Mouse (Mus musculus) right cerebral cortex, postnatal 25 days (tissue): ENCODE measurements around the gene Fbxo39.
"Not testable (repeated sequence)": the region's sequence is repeated elsewhere in the genome, so short reads cannot be mapped to it uniquely, and the experiment has no call there.

Source experiments
- DNase-seq: peaks from one replicate; pipeline ENCODE4 v3.0.0; 2022

Fbxo39 gene

GRCm38 (mm10) chr11:72318026-72318425 lies 3.8 kb downstream of the Fbxo39 start:
- no peak for DNase-seq

GRCm38 (mm10) chr11:72324431-72324830 lies 10.2 kb downstream of the Fbxo39 start:
- no peak for DNase-seq

- DNase-seq, result no peak
Observed at GRCm38 (mm10) chr11:72325701-72326100, 11.5 kb downstream of the Fbxo39 start.

GRCm38 (mm10) chr11:72332951-72333667 lies 18.9 kb downstream of the Fbxo39 start:
- peak; percentile 51 for DNase-seq

DNA sequence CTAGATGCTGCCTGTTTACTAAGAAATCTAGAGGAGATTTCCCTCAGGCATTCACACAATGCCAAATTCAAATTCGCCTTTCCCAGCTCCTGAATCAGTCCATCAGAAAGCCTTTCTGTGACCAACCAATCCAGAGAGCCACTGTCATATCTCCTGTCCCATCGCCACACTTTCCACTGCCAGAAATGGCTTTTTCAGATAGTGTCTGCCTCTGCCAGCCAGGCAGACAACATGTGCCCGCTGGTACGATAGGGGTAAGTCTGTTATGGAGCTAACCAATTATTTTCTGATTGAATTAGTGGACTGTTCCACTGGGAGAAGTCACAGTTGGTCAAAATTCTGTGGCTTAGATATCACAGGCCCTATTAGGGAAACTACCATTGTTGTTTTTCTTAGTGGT lies 20.4 kb downstream of the Fbxo39 start:
- DNase-seq, result no peak

- DNase-seq, result no peak
Observed at GRCm38 (mm10) chr11:72336726-72337125, 22.5 kb downstream of the Fbxo39 start.

DNA sequence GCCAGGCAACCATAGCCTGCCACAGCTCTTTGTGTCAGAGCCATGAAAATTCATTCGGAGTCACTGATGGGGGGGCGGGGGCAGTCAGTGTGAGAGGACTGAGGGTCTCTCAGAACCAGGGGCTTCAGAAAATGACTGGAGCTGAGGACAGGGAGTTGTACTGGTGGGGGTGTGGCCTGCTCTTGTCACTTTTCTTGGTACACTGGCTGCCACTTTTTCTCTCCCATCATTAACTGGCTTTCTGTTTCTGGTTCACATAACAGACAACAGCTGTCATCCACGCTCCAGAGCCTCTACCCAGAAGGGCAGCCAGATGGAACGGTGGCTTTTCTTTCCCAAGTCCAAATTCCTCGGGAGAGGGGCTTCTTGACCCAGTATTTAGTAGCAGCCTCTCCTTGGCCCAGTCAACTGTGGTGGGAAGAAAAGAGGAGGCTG lies 24.2 kb downstream of the Fbxo39 start:
- no peak for DNase-seq

- DNase-seq, result no peak
Observed at GRCm38 (mm10) chr11:72339716-72340115, 25.5 kb downstream of the Fbxo39 start.

DNA sequence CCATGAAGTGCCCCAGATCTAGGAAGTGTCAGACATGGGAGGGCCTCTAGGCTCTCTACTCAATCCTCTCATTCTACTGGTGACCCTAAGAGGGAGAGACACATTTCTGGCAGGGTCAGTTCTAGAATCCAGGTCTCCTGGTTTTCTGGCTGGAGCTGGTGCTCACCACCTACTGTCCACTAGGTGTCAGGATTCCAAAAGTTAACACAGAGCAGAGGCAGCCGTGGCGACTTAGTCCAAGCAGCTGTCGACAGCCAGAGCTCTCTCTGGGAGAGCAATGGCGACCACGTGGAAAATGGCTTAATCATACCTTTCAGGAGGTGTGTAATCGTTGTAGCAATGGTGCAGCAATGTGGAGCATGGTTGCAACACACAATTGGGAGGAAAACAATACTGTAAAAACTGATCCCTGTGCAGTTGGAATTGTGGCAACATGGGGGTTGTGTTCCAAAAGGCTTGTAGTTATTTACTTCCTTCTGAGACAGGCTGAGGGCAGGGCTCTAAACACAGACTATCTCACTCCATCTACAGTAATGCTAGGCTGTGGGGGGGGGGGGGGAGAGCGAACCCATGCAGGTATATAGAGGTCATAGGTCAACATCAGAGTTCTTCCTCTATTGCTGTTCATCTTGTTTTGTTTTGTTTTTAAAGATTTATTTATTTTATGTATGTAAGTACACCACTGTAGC lies 28.4 kb downstream of the Fbxo39 start:
- DNase-seq, result peak; percentile 59

DNA sequence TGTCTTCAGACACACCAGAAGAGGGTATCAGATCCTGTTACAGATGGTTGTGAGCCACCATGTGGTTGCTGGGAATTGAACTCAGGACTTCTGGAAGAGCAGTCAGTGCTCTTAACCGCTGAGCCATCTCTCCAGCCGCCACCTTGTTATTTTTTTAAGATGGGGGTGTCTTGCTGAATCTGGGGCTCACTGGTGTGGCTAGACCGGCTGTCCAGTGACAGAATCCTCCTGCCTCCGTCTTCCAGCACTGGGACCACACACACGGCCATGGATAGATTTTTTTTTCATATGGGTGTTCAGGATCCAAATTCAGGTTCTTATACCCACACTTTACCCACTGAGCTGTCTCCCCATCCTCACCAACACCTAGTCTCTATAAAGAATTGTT lies 29.0 kb downstream of the Fbxo39 start:
- DNase-seq, result not testable (repeated sequence)

GRCm38 (mm10) chr11:72343904-72344303 lies 29.7 kb downstream of the Fbxo39 start:
- DNase-seq, result no peak

GRCm38 (mm10) chr11:72344486-72344885 lies 30.2 kb downstream of the Fbxo39 start:
- no peak for DNase-seq

DNA sequence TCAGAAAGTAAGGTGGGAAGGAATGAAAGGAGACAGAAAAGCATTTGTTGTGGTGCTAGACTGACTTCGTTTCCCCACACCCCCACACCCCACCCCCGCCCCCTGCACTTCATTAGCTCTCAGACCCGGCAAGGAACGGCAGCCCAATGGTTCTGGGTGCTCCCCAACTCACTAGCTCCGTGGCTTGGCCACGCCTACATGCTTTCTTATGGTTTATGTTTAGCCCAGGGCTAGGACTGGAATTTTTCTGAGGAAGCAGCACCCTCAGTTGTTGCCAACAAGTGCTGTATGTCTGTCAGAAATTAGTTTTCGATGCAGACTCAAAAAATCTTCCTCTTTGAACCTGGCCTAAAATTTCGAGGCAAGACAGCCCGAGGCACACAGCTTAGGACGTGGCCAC lies 34.3 kb downstream of the Fbxo39 start:
- no peak for DNase-seq

DNA sequence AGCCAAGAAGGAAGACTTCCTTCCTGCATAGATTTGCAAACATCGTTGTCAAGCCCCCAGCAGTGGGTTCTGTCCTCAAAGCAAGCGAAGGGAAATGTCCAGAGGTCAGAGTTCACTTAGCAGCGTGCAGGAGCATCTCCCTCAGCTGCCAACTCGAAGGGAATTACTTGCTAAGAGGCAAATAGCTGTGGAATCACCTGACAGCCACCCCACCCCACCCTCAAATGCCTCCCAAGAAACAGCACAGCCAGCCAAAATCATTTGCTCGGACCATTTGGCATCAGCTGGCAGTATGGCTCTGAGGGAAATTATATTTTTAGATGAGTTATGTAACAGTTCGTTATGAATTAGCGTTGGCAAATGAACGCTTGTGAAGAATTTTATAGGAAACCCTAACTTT lies 34.8 kb downstream of the Fbxo39 start:
- peak; percentile 31 for DNase-seq

- DNase-seq, result no peak
Observed at GRCm38 (mm10) chr11:72349652-72350051, 35.4 kb downstream of the Fbxo39 start.

GRCm38 (mm10) chr11:72352272-72352671 lies 38.0 kb downstream of the Fbxo39 start:
- no peak for DNase-seq

- DNase-seq, result no peak
Observed at GRCm38 (mm10) chr11:72353186-72353585, 38.9 kb downstream of the Fbxo39 start.

DNA sequence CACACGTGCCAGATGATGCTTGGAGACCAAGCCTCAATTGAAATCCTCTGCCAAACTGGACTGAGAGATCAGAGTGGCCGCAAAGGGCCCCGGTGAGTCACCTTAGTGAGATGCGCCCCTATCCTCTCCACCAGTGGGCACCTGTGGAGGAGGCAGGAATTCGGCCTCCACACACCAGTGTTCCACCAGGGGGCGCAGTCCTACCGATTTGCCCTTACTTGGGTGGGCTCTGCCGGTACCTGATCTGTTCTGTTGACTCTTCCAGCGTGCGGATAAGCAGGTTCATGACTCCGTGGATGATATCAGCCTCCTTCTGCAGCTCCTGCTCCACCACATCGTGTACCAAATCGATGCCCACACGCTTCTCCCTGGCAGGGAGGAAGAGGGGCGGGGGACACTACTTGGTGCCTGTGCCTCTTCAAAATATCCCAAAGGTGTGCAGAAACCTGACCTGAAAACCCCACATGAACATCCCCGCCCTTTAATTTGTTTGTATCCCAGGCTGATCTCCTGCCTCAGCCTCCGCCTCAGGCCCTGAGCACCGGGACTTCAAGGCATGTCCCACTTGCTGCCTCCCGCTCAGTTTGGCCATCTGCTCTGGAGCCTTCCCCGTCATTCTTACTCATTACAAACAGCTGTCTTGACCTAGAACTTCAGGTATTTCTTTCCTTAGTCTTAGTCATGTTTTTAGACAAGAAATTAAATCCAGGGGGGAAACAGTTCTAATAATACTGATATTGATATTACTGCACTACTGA lies 40.9 kb downstream of the Fbxo39 start:
- peak; percentile 31 for DNase-seq

DNA sequence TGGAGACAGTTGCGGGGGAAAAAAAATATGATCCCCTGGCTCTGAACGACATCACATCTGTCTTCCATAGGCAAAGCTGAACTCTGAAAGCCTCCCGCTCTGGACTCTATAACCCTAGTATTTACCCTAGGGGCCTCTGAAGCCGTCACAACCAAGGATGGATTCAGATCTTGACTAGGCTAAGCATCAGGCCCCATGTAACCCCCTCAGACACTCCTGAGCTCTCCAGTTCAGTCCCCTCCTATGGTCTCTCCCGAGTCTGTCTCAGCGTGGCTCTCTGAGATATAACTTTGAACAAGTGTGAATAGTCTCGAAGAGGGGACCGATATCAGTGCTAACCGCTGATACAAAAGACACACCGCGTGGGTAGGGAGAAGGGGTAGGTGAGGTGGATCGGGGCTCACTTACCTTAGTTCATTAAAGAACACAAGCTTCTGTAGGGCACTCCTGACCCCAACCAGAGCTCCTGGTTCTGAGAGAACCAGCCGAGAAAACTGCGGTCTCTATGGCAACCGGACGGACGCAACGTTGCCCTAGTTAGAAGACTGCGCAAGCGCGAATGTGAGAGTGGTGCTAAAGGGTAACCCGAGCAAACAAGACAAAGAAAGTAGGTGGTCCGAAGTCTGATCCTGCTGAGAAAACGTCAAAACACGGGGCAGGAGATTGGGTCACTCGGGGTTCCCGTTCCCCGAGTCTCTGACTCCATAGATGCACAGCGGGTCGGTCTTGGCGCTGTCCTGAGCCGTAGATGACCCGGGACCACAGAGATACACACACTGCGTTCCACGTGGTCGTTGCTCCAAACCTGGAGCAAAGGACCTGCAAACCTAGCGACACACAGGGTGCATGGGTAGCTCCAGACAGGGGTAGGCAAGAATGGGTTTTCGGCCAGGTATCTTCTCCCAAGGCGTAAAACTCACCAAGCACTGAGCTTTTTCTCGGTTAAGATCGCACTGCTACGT lies 47.4 kb downstream of the Fbxo39 start:
- peak; percentile 64 for DNase-seq

GRCm38 (mm10) chr11:72362347-72362741 lies 48.1 kb downstream of the Fbxo39 start, which contains the start of gene Tekt1:
TSS of gene Tekt1 (minus strand) at chr11:72362442.
- DNase-seq, result no peak

GRCm38 (mm10) chr11:72363523-72364240 lies 49.4 kb downstream of the Fbxo39 start:
- DNase-seq, result no peak

- DNase-seq, result no peak
Observed at GRCm38 (mm10) chr11:72364526-72364925, 50.3 kb downstream of the Fbxo39 start.
